Mouse (Mus musculus): ENCODE data around the gene Sgca. TPM values are rescaled to one million over a fixed set of nuclear protein-coding genes. Genes with fewer than 3 reads are reported as not detected.
A peak's percentile ranks its signal among the peaks of the same experiment; 100 is the strongest.
"Not testable (repeated sequence)": the region's sequence is repeated elsewhere in the genome, so short reads cannot be mapped to it uniquely, and the experiment has no call there.

Gene Sgca
- total RNA-seq, 2 experiments from 2014 or later, result 0.48 TPM; not detected in 1

- no peak for DNase-seq
Observed at GRCm38 (mm10) chr11:94986435-94986834, 10.3 kb upstream of the Sgca start.

- DNase-seq, result no peak
Observed at GRCm38 (mm10) chr11:94985822-94986221, 9.7 kb upstream of the Sgca start.

GRCm38 (mm10) chr11:94985140-94985539 is 9.0 kb upstream of the Sgca start:
- DNase-seq, result no peak

GRCm38 (mm10) chr11:94979462-94980179 is 3.5 kb upstream of the Sgca start:
- DNase-seq, result no peak

GRCm38 (mm10) chr11:94978947-94979346 is 2.8 kb upstream of the Sgca start:
- peak; percentile 98 to 99 for DNase-seq

- DNase-seq, result no peak
Observed at GRCm38 (mm10) chr11:94978178-94978915, 2.2 kb upstream of the Sgca start.

- no peak for DNase-seq
Observed at GRCm38 (mm10) chr11:94974951-94975350, 1.2 kb downstream of the Sgca start.

- DNase-seq, result no peak
Observed at GRCm38 (mm10) chr11:94973313-94973712, 2.8 kb downstream of the Sgca start.

- DNase-seq, result no peak
Observed at GRCm38 (mm10) chr11:94972887-94973286, 3.2 kb downstream of the Sgca start.

GRCm38 (mm10) chr11:94971895-94972615 is 4.1 kb downstream of the Sgca start:
- no peak for DNase-seq

- peak; percentile 50 to 67 for DNase-seq
Observed at GRCm38 (mm10) chr11:94970210-94970943, 5.8 kb downstream of the Sgca start.

- DNase-seq, result not testable (repeated sequence)
Observed at GRCm38 (mm10) chr11:94969709-94970108, 6.4 kb downstream of the Sgca start.

GRCm38 (mm10) chr11:94968187-94968586 is 7.9 kb downstream of the Sgca start:
- no peak for DNase-seq

- no peak for DNase-seq
Observed at GRCm38 (mm10) chr11:94967419-94967818, 8.7 kb downstream of the Sgca start, which contains the start of gene Hils1. Hils1 (plus strand) TSS chr11:94967593.

- DNase-seq, result no peak
Observed at GRCm38 (mm10) chr11:94962534-94963101, 13.5 kb downstream of the Sgca start.

GRCm38 (mm10) chr11:94958065-94958858 is 17.9 kb downstream of the Sgca start:
- peak in 1 of 2 experiments; percentile 59 for DNase-seq

GRCm38 (mm10) chr11:94957693-94958064 is 18.4 kb downstream of the Sgca start:
- DNase-seq, result no peak

GRCm38 (mm10) chr11:94955103-94955502 is 21.0 kb downstream of the Sgca start:
- DNase-seq, result no peak

GRCm38 (mm10) chr11:94952169-94952568 is 24.0 kb downstream of the Sgca start:
- no peak for DNase-seq

GRCm38 (mm10) chr11:94945236-94945635 is 30.9 kb downstream of the Sgca start:
- no peak for DNase-seq

- DNase-seq, result no peak
Observed at GRCm38 (mm10) chr11:94944295-94944694, 31.8 kb downstream of the Sgca start.
